In the genomic region with DNA sequence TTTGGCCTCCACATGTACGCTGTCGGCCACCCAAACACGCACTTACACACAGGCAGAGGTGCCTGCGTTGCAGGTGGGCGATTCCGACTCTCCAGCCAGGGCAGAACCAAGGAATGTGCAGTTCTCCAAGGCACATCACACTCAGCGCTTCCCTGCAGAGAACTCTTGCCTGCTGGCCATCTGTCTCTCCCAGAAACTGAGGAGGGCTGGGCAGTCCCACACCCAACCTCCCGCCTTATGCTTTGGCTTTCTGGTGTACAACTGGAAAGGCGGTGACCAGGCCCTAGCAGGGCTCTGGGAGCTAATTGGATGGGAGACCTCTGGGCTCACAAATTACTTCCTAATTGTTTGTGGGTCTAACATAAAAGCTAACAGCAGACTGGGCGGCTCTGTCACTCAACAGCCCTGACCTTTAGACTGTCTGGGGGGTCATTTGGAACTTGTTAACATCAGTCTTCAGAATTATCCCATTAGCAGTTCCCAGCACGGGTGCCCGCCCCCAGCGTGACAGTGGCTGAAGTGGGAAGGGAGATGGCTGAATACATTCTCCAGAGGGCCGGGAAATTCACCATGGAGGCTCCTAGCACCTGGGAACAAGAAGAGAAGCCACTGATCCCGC, we compare ENCODE assay signal across 11 mouse cellular contexts. TPM values are rescaled to one million over a fixed set of nuclear protein-coding genes. Genes with fewer than 3 reads are reported as not detected.
A peak's percentile ranks its signal among the peaks of the same experiment; 100 is the strongest.
DNase-seq lines count a peak whose midpoint lies in the region; ATAC-seq and TF ChIP-seq lines count a peak whose summit lies in the region.
"Had no signal": no experiment of that assay in that cellular context is flagged by ENCODE, and none has a peak within 500 bp of the region (broad histone marks: within the 10 kb centered on the region; RNA-seq: fewer than 3 reads in every experiment).

No protein-coding gene starts in this region.

- peaks cover 15% of the 10 kb centered on the region; the same call in 1 of the 2 replicates for H3K4me1 ChIP-seq in forebrain, embryonic 11.5 days (replicated peaks; ENCODE audit: control insufficient read depth, insufficient read depth, low read length)
- 0 out of 2 replicates have a peak, but pooled peaks cover 8% of the 10 kb centered on the region for H3K4me1 ChIP-seq in forebrain, embryonic 16.5 days (replicated peaks; ENCODE audit: control insufficient read depth, insufficient read depth, low read length)
- H3K4me1 ChIP-seq in ES-E14 (ENCODE audit: control insufficient read depth in 2 of 2, insufficient read depth in 2 of 2, low read length in 2 of 2, poor library complexity in 1 of 2) = peaks cover 4 to 6% of the 10 kb centered on the region in 2 experiments; a peak in 3 of 4 replicates
- peaks cover 40% of the 10 kb centered on the region for H3K4me1 ChIP-seq in limb, embryonic 10.5 days

- H3K27ac ChIP-seq in forebrain, embryonic 11.5 days (ENCODE audit: low read depth, low read length) = no peak overlapping the region
- H3K27ac ChIP-seq in forebrain, embryonic 16.5 days (ENCODE audit: low read length) = no peak overlapping the region
- H3K27ac ChIP-seq in ES-E14 (ENCODE audit: insufficient read depth, low read depth, low read length, poor library complexity, severe bottlenecking) = no peak overlapping the region
- H3K27ac ChIP-seq in limb, embryonic 10.5 days = peak overlapping the region; percentile 56; the same call in 1 of the 2 replicates
- H3K27ac ChIP-seq: left cerebral cortex, adult 2 months had no signal

- no peaks in the 10 kb centered on the region for H3K36me3 ChIP-seq in forebrain, embryonic 11.5 days (ENCODE audit: control insufficient read depth, insufficient read depth, low read length)
- no peaks in the 10 kb centered on the region for H3K36me3 ChIP-seq in forebrain, embryonic 16.5 days (ENCODE audit: control insufficient read depth, insufficient read depth)
- no peaks in the 10 kb centered on the region for H3K36me3 ChIP-seq in ES-E14 (ENCODE audit: control insufficient read depth, insufficient read depth, low read length, poor library complexity, severe bottlenecking)
- no peaks in the 10 kb centered on the region for H3K36me3 ChIP-seq in limb, embryonic 10.5 days

- H3K4me3 ChIP-seq in forebrain, embryonic 11.5 days (ENCODE audit: low read depth, low read length) = no peak overlapping the region
- no peak overlapping the region for H3K4me3 ChIP-seq in forebrain, embryonic 16.5 days (replicated peaks; ENCODE audit: low read length)
- peak overlapping the region; percentile 19 to 33; a peak in 2 of 4 replicates for H3K4me3 ChIP-seq in ES-E14 (ENCODE audit: insufficient read depth in 1 of 2, low read depth in 1 of 2, low read length in 2 of 2, poor library complexity in 1 of 2, severe bottlenecking in 1 of 2)
- no peak overlapping the region for H3K4me3 ChIP-seq in limb, embryonic 10.5 days
- H3K4me3 ChIP-seq: left cerebral cortex, adult 2 months had no signal

- 0 out of 2 replicates have a peak, but pooled peaks have one; percentile 44 for ATAC-seq in forebrain, embryonic 11.5 days (replicated peaks; ENCODE audit: low FRiP score)
- no peak for ATAC-seq in forebrain, embryonic 16.5 days

- 30% methylated on average over 15 of the region's 15 CpGs for WGBS in forebrain, embryonic 11.5 days
- WGBS in forebrain, embryonic 16.5 days = 35% methylated on average over 15 of the region's 15 CpGs
- WGBS in limb, embryonic 10.5 days = 21% methylated on average over 15 of the region's 15 CpGs

- no peak overlapping the region for H3K4me2 ChIP-seq in forebrain, embryonic 11.5 days (ENCODE audit: low read depth, low read length, severe bottlenecking)
- no peak overlapping the region for H3K4me2 ChIP-seq in forebrain, embryonic 16.5 days (ENCODE audit: low read length)

- no peaks in the 10 kb centered on the region for H3K9me3 ChIP-seq in forebrain, embryonic 11.5 days (ENCODE audit: control insufficient read depth, low read length)
- no peaks in the 10 kb centered on the region for H3K9me3 ChIP-seq in forebrain, embryonic 16.5 days (ENCODE audit: control insufficient read depth, low read length)
- no peaks in the 10 kb centered on the region for H3K9me3 ChIP-seq in ES-E14 (ENCODE audit: control insufficient read depth, insufficient read depth, low read depth, low read length)
- H3K9me3 ChIP-seq in limb, embryonic 10.5 days (replicated peaks) = no peaks in the 10 kb centered on the region

- H3K9ac ChIP-seq in forebrain, embryonic 11.5 days (ENCODE audit: low read length) = no peak overlapping the region
- H3K9ac ChIP-seq in forebrain, embryonic 16.5 days (replicated peaks; ENCODE audit: low read depth, low read length) = no peak overlapping the region
- H3K9ac ChIP-seq in ES-E14 (ENCODE audit: insufficient read depth, low read depth, low read length, poor library complexity, severe bottlenecking) = no peak overlapping the region

- in situ Hi-C loops in ES-E14 (cut with MboI; ENCODE audit: low sequenced_read_pairs in 2 of 2, unreplicated experiment in 2 of 2) = loop anchor here in 1 of 2 experiments (10.0 kb wide), 1 partner anchor 219 kb away; no protein-coding TSS in a partner anchor

- DNase-seq in forebrain, embryonic 11.5 days (ENCODE audit: low spot score) = no peak
- no peak for DNase-seq in ES-E14 (ENCODE audit: low read depth, low spot score)
- DNase-seq in embryo, embryonic 10.5 days (ENCODE audit: low spot score) = peak; percentile 63
- DNase-seq in limb, embryonic 10.5 days (ENCODE audit: low spot score) = peak; percentile 49
- DNase-seq in gastrocnemius, postnatal 10 days = no peak
- DNase-seq in gastrocnemius, adult 18-20 months (ENCODE audit: low spot score) = no peak
- DNase-seq in lung, adult 18-20 months = no peak
- DNase-seq: lung, adult 2 months had no signal

- H3K27me3 ChIP-seq in forebrain, embryonic 11.5 days (ENCODE audit: control insufficient read depth, insufficient read depth, low read length) = peaks cover 48% of the 10 kb centered on the region
- H3K27me3 ChIP-seq in forebrain, embryonic 16.5 days (replicated peaks; ENCODE audit: control insufficient read depth, insufficient read depth, low read length) = peaks cover 27% of the 10 kb centered on the region
- peaks cover 100% of the 10 kb centered on the region for H3K27me3 ChIP-seq in limb, embryonic 10.5 days (ENCODE audit: low read depth, poor library complexity, severe bottlenecking)

TF ChIP-seq in ES-E14, 5 proteins besides CTCF, POLR2A, EP300 and RAD21:
- no peak for TF ChIP-seq HCFC1 (IDR thresholded peaks at IDR 0.05; ENCODE audit: borderline replicate concordance, insufficient read depth, low read length)
- no peak for TF ChIP-seq ZC3H11A (IDR thresholded peaks at IDR 0.05; ENCODE audit: borderline replicate concordance, low read depth, low read length)
- TF ChIP-seq CHD2 (IDR thresholded peaks at IDR 0.05; ENCODE audit: low read depth, low read length) = no peak
- TF ChIP-seq ZNF384 (IDR thresholded peaks at IDR 0.05; ENCODE audit: low read depth, low read length) = no peak
TF ChIP-seq in ES-E14: peak in this region for 0.

RNA-seq across cellular contexts. Expression of gene Barhl1, which starts 57.5 kb away (rescaled TPM):
- polyA plus RNA-seq in forebrain, embryonic 11.5 days (2014; fragmentation: Nextera tagmentation; extraction: Ambion mirVana) = 2.2 and 3.5 TPM in 2 replicates
- 0.83 and 0.89 TPM in 2 replicates for polyA plus RNA-seq in forebrain, embryonic 16.5 days (2015; fragmentation: Nextera tagmentation; extraction: Ambion mirVana)
- 0.18 and 0.26 TPM in 2 replicates for total RNA-seq in ES-E14 (2012; rRNA removed)
- polyA plus RNA-seq in limb, embryonic 10.5 days (2016; fragmentation: Nextera tagmentation; extraction: Ambion mirVana) = not detected in 2 replicates
- not detected for total RNA-seq in gastrocnemius, postnatal 10 days (2021)
- not detected for total RNA-seq in gastrocnemius, adult 18-20 months (2021)
- total RNA-seq: left cerebral cortex, adult 2 months had no signal
- polyA plus RNA-seq: heart, postnatal 0 days had no signal

Comparison
In these comparisons a context has a peak if more than half of its experiments do, and no peak if none do; other contexts are left out.
1. DNase-seq: peak in embryo, embryonic 10.5 days (single experiment) and limb, embryonic 10.5 days (single experiment); none in forebrain, embryonic 11.5 days (single experiment), ES-E14 (single experiment), gastrocnemius, postnatal 10 days (single experiment), gastrocnemius, adult 18-20 months (single experiment) and lung, adult 18-20 months (0 of 2).
2. H3K4me3 ChIP-seq: peak in ES-E14 (2 of 2); none in forebrain, embryonic 11.5 days (single experiment), forebrain, embryonic 16.5 days (single experiment) and limb, embryonic 10.5 days (single experiment).